Mouse (Mus musculus) limb, embryonic 10.5 days (tissue): Measurements from ENCODE around the gene Tsga10ip. TPM values are rescaled to one million over a fixed set of nuclear protein-coding genes. Genes with fewer than 3 reads are reported as not detected.

ENCODE experiments used
- DNase-seq: peaks from one replicate; pipeline ENCODE4 v3.0.0-alpha.2; 2017; ENCODE audit warnings: low spot score
- H3K27ac ChIP-seq: fragments of 300-500 bp; sonication (generic); 2 replicates; pipeline ENCODE4 v1.5.1; 2016; ENCODE audit warnings: mild to moderate bottlenecking
- H3K27me3 ChIP-seq: fragments of 300-500 bp; sonication (generic); 2 replicates; pipeline ENCODE4 v1.6.1; 2016; ENCODE audit warnings: low read depth, mild to moderate bottlenecking; ENCODE audit not compliant: poor library complexity, severe bottlenecking
- H3K36me3 ChIP-seq: fragments of 300-500 bp; sonication (generic); 2 replicates; pipeline ENCODE4 v1.6.1; 2016; ENCODE audit warnings: mild to moderate bottlenecking, moderate library complexity
- H3K4me1 ChIP-seq: fragments of 300-500 bp; sonication (generic); 2 replicates; pipeline ENCODE4 v1.6.1; 2016
- H3K4me3 ChIP-seq: fragments of 300-500 bp; sonication (generic); 2 replicates; pipeline ENCODE4 v1.5.1; 2016; ENCODE audit warnings: mild to moderate bottlenecking, moderate library complexity
- H3K9me3 ChIP-seq: fragments of 300-500 bp; sonication (generic); replicated peaks from 2 replicates; pipeline ENCODE4 v1.6.1; 2016; ENCODE audit warnings: mild to moderate bottlenecking
- WGBS: fragments of 180-500 bp; shearing (Covaris S2); methylation state at CpG from one replicate; pipeline ENCODE4 v1.1.7; 2016; 5-methylcytosine and 5-hydroxymethylcytosine counted together
- polyA plus RNA-seq: library from polyadenylated mRNA; unstranded; fragments of >200 nt; fragmentation: Nextera tagmentation; extraction: Ambion mirVana; gene quantifications from 2 replicates; pipeline ENCODE4 v1.2.1, GENCODE M21; 2016

Tsga10ip gene
- not detected in 2 replicates for polyA plus RNA-seq

- 80% methylated on average over 8 of the region's 8 CpGs for WGBS
These were observed at the start of gene Tsga10ip for GRCm38 (mm10) chr19:5402293-5402692. Gene Tsga10ip, minus strand, starts transcription at chr19:5402526.

GRCm38 (mm10) chr19:5451766-5452165 lies 49.4 kb upstream of the Tsga10ip start:
- DNase-seq: no peak
- no peak overlapping the region for H3K4me3 ChIP-seq
- H3K27me3 ChIP-seq: peaks cover 51% of the 10 kb centered on the region
- H3K9me3 ChIP-seq: no peaks in the 10 kb centered on the region
- H3K36me3 ChIP-seq: peaks cover 35% of the 10 kb centered on the region
- H3K27ac ChIP-seq: no peak overlapping the region
- 80% methylated on average over 6 of the region's 6 CpGs for WGBS
- peaks cover 40% of the 10 kb centered on the region for H3K4me1 ChIP-seq

More at GRCm38 (mm10) chr19:5402293-5402692, at the start of gene Tsga10ip:
- Histone ChIP-seq H3K27ac (no peak within 1 kb of the TSS), H3K9me3 (no peaks in the 10 kb centered on the region), H3K4me1 (peaks cover 13% of the 10 kb centered on the region), H3K27me3 (no peaks in the 10 kb centered on the region), H3K36me3 (no peaks in the 10 kb centered on the region), H3K4me3 (no peak within 1 kb of the TSS)
- DNase-seq: no peak

- H3K27ac ChIP-seq: no peak overlapping the region
- peaks cover 72% of the 10 kb centered on the region for H3K27me3 ChIP-seq
- WGBS: 88% methylated on average over 3 of the region's 3 CpGs
- H3K4me1 ChIP-seq: peaks cover 19% of the 10 kb centered on the region
- peaks cover 25% of the 10 kb centered on the region for H3K36me3 ChIP-seq
- no peak overlapping the region for H3K4me3 ChIP-seq
- H3K9me3 ChIP-seq: no peaks in the 10 kb centered on the region
- DNase-seq: no peak
These were observed 47.3 kb upstream of the Tsga10ip start for GRCm38 (mm10) chr19:5449673-5450072.

- DNase-seq: peak; percentile 57
- WGBS: 8% methylated on average over 36 of the region's 36 CpGs
- peaks cover 80% of the 10 kb centered on the region for H3K27me3 ChIP-seq
- no peaks in the 10 kb centered on the region for H3K9me3 ChIP-seq
- H3K4me1 ChIP-seq: peaks cover 19% of the 10 kb centered on the region
- peaks cover 14% of the 10 kb centered on the region for H3K36me3 ChIP-seq
- peak overlapping the region; percentile 67 for H3K4me3 ChIP-seq
- no peak overlapping the region for H3K27ac ChIP-seq
These were observed 46.2 kb upstream of the Tsga10ip start for GRCm38 (mm10) chr19:5448354-5449150.

- Histone ChIP-seq H3K9me3 (no peaks in the 10 kb centered on the region), H3K36me3 (peaks cover 7% of the 10 kb centered on the region; the same call in 1 of the 2 replicates), H3K27ac (peak within 1 kb of the TSS; percentile 44; the same call in 1 of the 2 replicates), H3K4me3 (peak within 1 kb of the TSS; percentile 67), H3K4me1 (peaks cover 19% of the 10 kb centered on the region), H3K27me3 (peaks cover 80% of the 10 kb centered on the region)
- peak; percentile 80 for DNase-seq
- WGBS: under 1% methylated on average over 70 of the region's 70 CpGs
These were observed 45.4 kb upstream of the Tsga10ip start, which contains the start of gene Fosl1 for GRCm38 (mm10) chr19:5447515-5448353. Gene Fosl1, plus strand, starts transcription at chr19:5447547.

GRCm38 (mm10) chr19:5445747-5446146 lies 43.4 kb upstream of the Tsga10ip start:
- DNase-seq: no peak
- peaks cover 19% of the 10 kb centered on the region for H3K4me1 ChIP-seq
- H3K27me3 ChIP-seq: peaks cover 69% of the 10 kb centered on the region
- H3K36me3 ChIP-seq: no peaks in the 10 kb centered on the region
- no peaks in the 10 kb centered on the region for H3K9me3 ChIP-seq
- 89% methylated on average over 5 of the region's 5 CpGs for WGBS
- no peak overlapping the region for H3K27ac ChIP-seq
- H3K4me3 ChIP-seq: no peak overlapping the region

GRCm38 (mm10) chr19:5444954-5445353 lies 42.6 kb upstream of the Tsga10ip start:
- H3K4me3 ChIP-seq: no peak overlapping the region
- H3K4me1 ChIP-seq: peaks cover 19% of the 10 kb centered on the region
- WGBS: 40% methylated on average over 7 of the region's 7 CpGs
- H3K9me3 ChIP-seq: no peaks in the 10 kb centered on the region
- H3K36me3 ChIP-seq: no peaks in the 10 kb centered on the region
- H3K27ac ChIP-seq: no peak overlapping the region
- H3K27me3 ChIP-seq: peaks cover 61% of the 10 kb centered on the region
- DNase-seq: no peak

- no peak for DNase-seq
- Histone ChIP-seq H3K27ac (no peak overlapping the region), H3K27me3 (peaks cover 56% of the 10 kb centered on the region), H3K4me1 (peaks cover 19% of the 10 kb centered on the region), H3K9me3 (no peaks in the 10 kb centered on the region), H3K36me3 (no peaks in the 10 kb centered on the region), H3K4me3 (no peak overlapping the region)
- 67% methylated on average over 9 of the region's 9 CpGs for WGBS
These were observed 42.1 kb upstream of the Tsga10ip start for GRCm38 (mm10) chr19:5444371-5444908.

- H3K36me3 ChIP-seq: 0 out of 2 replicates have a peak, but pooled peaks cover 3% of the 10 kb centered on the region
- H3K27ac ChIP-seq: peak overlapping the region; percentile 90
- H3K27me3 ChIP-seq: no peaks in the 10 kb centered on the region
- WGBS: 76% methylated on average over 7 of the region's 7 CpGs
- no peak for DNase-seq
- H3K9me3 ChIP-seq: no peaks in the 10 kb centered on the region
- H3K4me1 ChIP-seq: peaks cover 25% of the 10 kb centered on the region
- peak overlapping the region; percentile 52 for H3K4me3 ChIP-seq
These were observed 31.6 kb upstream of the Tsga10ip start for GRCm38 (mm10) chr19:5433951-5434350.

- Histone ChIP-seq H3K4me1 (peaks cover 25% of the 10 kb centered on the region), H3K4me3 (peak overlapping the region; percentile 52), H3K27me3 (no peaks in the 10 kb centered on the region), H3K9me3 (no peaks in the 10 kb centered on the region), H3K36me3 (peaks cover 9% of the 10 kb centered on the region; the same call in 1 of the 2 replicates), H3K27ac (peak overlapping the region; percentile 90)
- DNase-seq: peak; percentile 67
- 16% methylated on average over 16 of the region's 16 CpGs for WGBS
These were observed 30.9 kb upstream of the Tsga10ip start for GRCm38 (mm10) chr19:5432992-5433852.

GRCm38 (mm10) chr19:5431911-5432464 lies 29.7 kb upstream of the Tsga10ip start:
- Histone ChIP-seq H3K27ac (no peak overlapping the region), H3K36me3 (peaks cover 18% of the 10 kb centered on the region), H3K4me1 (peaks cover 30% of the 10 kb centered on the region), H3K4me3 (no peak overlapping the region), H3K9me3 (no peaks in the 10 kb centered on the region), H3K27me3 (no peaks in the 10 kb centered on the region)
- DNase-seq: no peak
- 84% methylated on average over 4 of the region's 4 CpGs for WGBS

- WGBS: 88% methylated on average over 1 of the region's 1 CpGs
These were observed 28.1 kb upstream of the Tsga10ip start for GRCm38 (mm10) chr19:5430408-5430807.

More at GRCm38 (mm10) chr19:5430408-5430807, 28.1 kb upstream of the Tsga10ip start:
- Histone ChIP-seq H3K4me1 (peaks cover 42% of the 10 kb centered on the region), H3K27ac (no peak overlapping the region), H3K27me3 (no peaks in the 10 kb centered on the region), H3K9me3 (no peaks in the 10 kb centered on the region), H3K36me3 (peaks cover 29% of the 10 kb centered on the region), H3K4me3 (no peak overlapping the region)
- DNase-seq: no peak
